Mouse (Mus musculus) forebrain, embryonic 16.5 days (tissue): Measurements from ENCODE around the gene Grip1. TPM values are rescaled to one million over a fixed set of nuclear protein-coding genes. Genes with fewer than 3 reads are reported as not detected.
A peak's percentile ranks its signal among the peaks of the same experiment; 100 is the strongest.

Experiments used
- ATAC-seq: fragments of 200-750 bp; cut with Nextera tagmentation; 2 replicates; pipeline ENCODE4 v1.8.0; 2017; ENCODE audit warnings: mild to moderate bottlenecking, moderate library complexity
- H3K27ac ChIP-seq: fragments of 300-500 bp; sonication (generic); 2 replicates; pipeline ENCODE4 v1.5.1; 2014; ENCODE audit warnings: low read length, control low read depth
- H3K27me3 ChIP-seq: fragments of 300-500 bp; sonication (generic); replicated peaks from 2 replicates; pipeline ENCODE4 v1.6.1; 2014; ENCODE audit warnings: low read length; ENCODE audit not compliant: control insufficient read depth, insufficient read depth
- H3K36me3 ChIP-seq: fragments of 300-500 bp; sonication (generic); 2 replicates; pipeline ENCODE4 v1.6.1; 2014; ENCODE audit not compliant: control insufficient read depth, insufficient read depth
- H3K4me1 ChIP-seq: fragments of 300-500 bp; sonication (generic); replicated peaks from 2 replicates; pipeline ENCODE4 v1.6.1; 2014; ENCODE audit warnings: low read length; ENCODE audit not compliant: control insufficient read depth, insufficient read depth
- H3K4me2 ChIP-seq: fragments of 300-500 bp; sonication (generic); 2 replicates; pipeline ENCODE4 v1.6.1; 2014; ENCODE audit warnings: mild to moderate bottlenecking, low read length, control low read depth
- H3K4me3 ChIP-seq: fragments of 300-500 bp; sonication (generic); replicated peaks from 2 replicates; pipeline ENCODE4 v1.5.1; 2014; ENCODE audit warnings: mild to moderate bottlenecking, low read length, control low read depth
- H3K9ac ChIP-seq: fragments of 300-500 bp; sonication (generic); replicated peaks from 2 replicates; pipeline ENCODE4 v1.6.1; 2014; ENCODE audit warnings: low read depth, low read length, control low read depth
- H3K9me3 ChIP-seq: fragments of 300-500 bp; sonication (generic); 2 replicates; pipeline ENCODE4 v1.6.1; 2016; ENCODE audit warnings: low read length; ENCODE audit not compliant: control insufficient read depth
- WGBS: fragments of 180-500 bp; shearing (Covaris S2); extraction: QIAGEN DNeasy Blood & Tissue Kit; methylation state at CpG from one replicate; pipeline ENCODE4 v1.1.7; 2014; 5-methylcytosine and 5-hydroxymethylcytosine counted together
- polyA plus RNA-seq: library from polyadenylated mRNA; unstranded; fragments of >200 nt; fragmentation: Nextera tagmentation; extraction: Ambion mirVana; gene quantifications from 2 replicates; pipeline ENCODE4 v1.2.1, GENCODE M21; 2015

The Grip1 gene
- polyA plus RNA-seq, 1 experiment from 2014 or later = 20.1 TPM

DNA sequence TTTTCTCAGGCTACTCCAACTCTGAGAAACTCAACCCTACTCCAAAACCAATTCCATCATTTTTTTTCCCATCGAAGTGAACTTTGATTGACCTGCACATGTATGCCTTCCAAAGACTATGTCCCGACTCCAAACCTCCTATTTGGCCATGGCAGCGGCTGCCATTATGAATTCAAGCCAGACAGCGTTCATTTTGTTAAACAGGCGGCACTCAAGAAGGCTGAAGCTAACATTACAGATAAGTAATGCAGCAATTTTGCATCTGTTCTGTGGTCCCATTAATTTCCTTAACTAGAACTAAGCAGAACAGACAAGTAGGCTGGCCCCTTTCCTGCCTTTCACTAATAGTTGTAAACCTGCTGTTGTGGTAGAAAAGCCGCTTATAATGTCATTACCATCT, 577.3 kb downstream of the Grip1 start:
- Histone ChIP-seq H3K4me2 (no peak overlapping the region), H3K9me3 (no peaks in the 10 kb centered on the region), H3K4me1 (peaks cover 31% of the 10 kb centered on the region), H3K36me3 (no peaks in the 10 kb centered on the region), H3K27me3 (no peaks in the 10 kb centered on the region), H3K9ac (no peak overlapping the region), H3K4me3 (no peak overlapping the region), H3K27ac (no peak overlapping the region)
- no peak for ATAC-seq
- 80% methylated on average over 6 of the region's 6 CpGs for WGBS

GRCm38 (mm10) chr10:120031316-120031715, 577.7 kb downstream of the Grip1 start:
- 80% methylated on average over 8 of the region's 8 CpGs for WGBS
- H3K36me3 ChIP-seq = no peaks in the 10 kb centered on the region
- no peak overlapping the region for H3K9ac ChIP-seq
- no peak for ATAC-seq
- H3K9me3 ChIP-seq = no peaks in the 10 kb centered on the region
- H3K4me3 ChIP-seq = no peak overlapping the region
- H3K27ac ChIP-seq = no peak overlapping the region
- peaks cover 33% of the 10 kb centered on the region for H3K4me1 ChIP-seq
- no peak overlapping the region for H3K4me2 ChIP-seq
- no peaks in the 10 kb centered on the region for H3K27me3 ChIP-seq

- H3K9ac ChIP-seq = no peak overlapping the region
- no peaks in the 10 kb centered on the region for H3K27me3 ChIP-seq
- 35% methylated on average over 9 of the region's 9 CpGs for WGBS
- no peaks in the 10 kb centered on the region for H3K36me3 ChIP-seq
- no peak overlapping the region for H3K4me3 ChIP-seq
- no peak overlapping the region; the same call in none of the 2 replicates for H3K4me2 ChIP-seq
- H3K27ac ChIP-seq = no peak overlapping the region
- H3K4me1 ChIP-seq = peaks cover 25% of the 10 kb centered on the region
- no peak for ATAC-seq
- H3K9me3 ChIP-seq = no peaks in the 10 kb centered on the region
Observed at GRCm38 (mm10) chr10:120033866-120034265, 580.2 kb downstream of the Grip1 start.

DNA sequence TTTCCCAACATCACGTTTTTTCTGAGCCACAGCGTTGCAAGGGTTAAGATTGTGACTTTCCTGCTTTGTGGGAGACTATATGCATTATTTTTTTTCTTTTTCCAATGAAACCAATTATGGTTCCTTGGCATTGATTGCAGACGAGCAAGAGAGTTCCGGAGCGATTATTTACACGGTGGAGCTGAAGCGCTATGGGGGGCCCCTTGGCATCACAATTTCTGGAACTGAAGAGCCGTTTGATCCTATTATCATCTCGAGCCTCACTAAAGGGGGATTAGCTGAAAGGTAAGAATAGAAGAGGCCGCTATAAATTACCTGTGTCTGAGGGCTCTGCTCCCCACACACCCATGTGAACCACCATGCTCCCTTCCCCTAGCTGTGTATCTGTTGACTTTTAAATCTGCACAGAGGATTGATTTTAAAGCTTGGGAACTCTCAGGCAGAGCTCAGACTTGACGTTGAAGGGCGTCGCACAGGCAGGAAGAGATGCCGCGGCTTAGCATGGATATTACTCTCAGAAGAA, 581.6 kb downstream of the Grip1 start:
- H3K9me3 ChIP-seq = no peaks in the 10 kb centered on the region
- H3K36me3 ChIP-seq = no peaks in the 10 kb centered on the region
- no peaks in the 10 kb centered on the region for H3K27me3 ChIP-seq
- no peak overlapping the region for H3K27ac ChIP-seq
- H3K4me1 ChIP-seq = peaks cover 25% of the 10 kb centered on the region
- 11% methylated on average over 15 of the region's 15 CpGs for WGBS
- no peak overlapping the region; the same call in 1 of the 2 replicates for H3K9ac ChIP-seq
- H3K4me3 ChIP-seq = peak overlapping the region; percentile 1; the same call in 1 of the 2 replicates
- H3K4me2 ChIP-seq = peak overlapping the region; percentile 41
- ATAC-seq = no peak

DNA sequence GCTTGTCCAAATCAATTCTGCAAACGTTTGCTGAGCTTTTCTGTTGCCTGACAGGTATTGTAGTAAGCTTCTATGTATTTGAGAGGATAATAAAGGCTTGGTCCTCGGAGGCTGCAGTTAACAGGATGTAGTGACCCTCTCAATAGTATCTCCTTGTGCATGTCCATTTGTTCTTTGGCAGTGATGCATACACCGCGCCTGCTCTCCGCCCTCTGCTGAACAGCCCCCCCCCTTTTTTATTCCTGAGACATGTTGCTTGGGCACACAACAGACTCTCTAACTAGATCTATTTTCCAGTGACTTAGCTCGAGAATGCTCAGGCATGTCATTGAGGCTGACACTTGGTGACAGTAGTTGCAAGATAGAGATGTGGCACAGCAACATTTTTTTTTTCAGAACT, 582.2 kb downstream of the Grip1 start:
- peaks cover 25% of the 10 kb centered on the region for H3K4me1 ChIP-seq
- 11% methylated on average over 6 of the region's 6 CpGs for WGBS
- ATAC-seq = no peak
- H3K9me3 ChIP-seq = no peaks in the 10 kb centered on the region
- H3K9ac ChIP-seq = no peak overlapping the region; the same call in 1 of the 2 replicates
- no peaks in the 10 kb centered on the region for H3K36me3 ChIP-seq
- no peaks in the 10 kb centered on the region for H3K27me3 ChIP-seq
- peak overlapping the region; percentile 1; the same call in 1 of the 2 replicates for H3K4me3 ChIP-seq
- no peak overlapping the region; the same call in 1 of the 2 replicates for H3K27ac ChIP-seq
- H3K4me2 ChIP-seq = peak overlapping the region; percentile 41

DNA sequence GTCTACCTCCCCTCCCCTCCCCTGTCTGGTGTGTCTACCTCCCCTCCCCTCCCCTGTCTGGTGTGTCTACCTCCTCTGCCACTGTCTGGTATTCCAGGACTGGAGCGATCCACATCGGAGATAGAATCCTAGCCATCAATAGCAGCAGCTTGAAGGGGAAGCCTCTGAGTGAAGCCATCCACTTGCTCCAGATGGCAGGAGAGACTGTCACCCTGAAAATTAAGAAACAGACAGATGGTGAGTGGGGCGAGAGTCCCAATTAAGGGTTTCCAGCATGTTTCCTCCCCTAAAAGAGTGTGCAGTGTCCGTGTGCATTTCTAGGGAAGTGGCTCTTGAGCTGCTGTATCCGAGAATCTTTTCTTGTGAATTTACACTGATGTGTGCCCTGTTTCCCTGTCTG, 584.6 kb downstream of the Grip1 start:
- Histone ChIP-seq H3K27me3 (no peaks in the 10 kb centered on the region), H3K36me3 (no peaks in the 10 kb centered on the region), H3K4me2 (no peak overlapping the region), H3K4me3 (no peak overlapping the region), H3K27ac (peak overlapping the region; percentile 81), H3K9me3 (no peaks in the 10 kb centered on the region), H3K4me1 (peaks cover 25% of the 10 kb centered on the region), H3K9ac (no peak overlapping the region)
- peak; percentile 89 for ATAC-seq
- 70% methylated on average over 5 of the region's 5 CpGs for WGBS

- Histone ChIP-seq H3K36me3 (peaks cover under 1% of the 10 kb centered on the region; the same call in 1 of the 2 replicates), H3K4me3 (no peak overlapping the region), H3K4me1 (peaks cover 7% of the 10 kb centered on the region), H3K9me3 (no peaks in the 10 kb centered on the region), H3K27ac (peak overlapping the region; percentile 18; the same call in 1 of the 2 replicates), H3K4me2 (no peak overlapping the region), H3K27me3 (no peaks in the 10 kb centered on the region), H3K9ac (no peak overlapping the region)
- peak; percentile 41 for ATAC-seq
- WGBS = 33% methylated on average over 6 of the region's 6 CpGs
Observed at GRCm38 (mm10) chr10:120044237-120044636, 590.6 kb downstream of the Grip1 start.

DNA sequence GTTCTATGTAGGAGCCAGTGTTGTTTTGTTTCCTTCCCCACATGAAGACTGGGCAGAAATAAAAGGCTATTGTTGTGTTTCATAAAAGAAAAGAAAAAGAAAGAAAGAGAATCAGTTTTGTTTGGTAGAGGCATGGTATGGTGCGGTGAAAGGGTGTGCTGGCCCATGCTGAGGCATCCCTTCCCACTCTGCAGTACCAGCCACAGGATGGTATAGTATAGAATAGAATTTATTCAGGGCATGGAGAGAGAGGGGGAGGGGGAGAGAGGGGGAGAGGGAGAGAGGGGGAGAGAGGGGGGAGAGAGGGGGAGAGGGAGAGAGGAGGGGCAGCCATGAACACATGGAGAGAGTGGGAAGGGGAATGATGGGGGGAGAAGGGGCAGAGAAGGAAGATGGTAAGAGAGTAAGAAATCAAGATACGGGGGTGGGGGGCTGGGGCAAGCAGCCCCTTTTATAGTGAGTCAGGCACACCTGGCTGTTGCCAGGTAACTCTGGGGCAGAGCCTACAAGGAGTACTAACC, 591.1 kb downstream of the Grip1 start:
- H3K4me2 ChIP-seq = no peak overlapping the region
- H3K27me3 ChIP-seq = no peaks in the 10 kb centered on the region
- 31% methylated on average over 2 of the region's 2 CpGs for whole genome bisulfite sequencing
- no peaks in the 10 kb centered on the region for H3K9me3 ChIP-seq
- peak; percentile 71 for ATAC-seq
- H3K4me3 ChIP-seq = no peak overlapping the region
- no peak overlapping the region for H3K9ac ChIP-seq
- peak overlapping the region; percentile 18; the same call in 1 of the 2 replicates for H3K27ac ChIP-seq
- peaks cover 4% of the 10 kb centered on the region; the same call in 1 of the 2 replicates for H3K36me3 ChIP-seq
- peaks cover 7% of the 10 kb centered on the region for H3K4me1 ChIP-seq

DNA sequence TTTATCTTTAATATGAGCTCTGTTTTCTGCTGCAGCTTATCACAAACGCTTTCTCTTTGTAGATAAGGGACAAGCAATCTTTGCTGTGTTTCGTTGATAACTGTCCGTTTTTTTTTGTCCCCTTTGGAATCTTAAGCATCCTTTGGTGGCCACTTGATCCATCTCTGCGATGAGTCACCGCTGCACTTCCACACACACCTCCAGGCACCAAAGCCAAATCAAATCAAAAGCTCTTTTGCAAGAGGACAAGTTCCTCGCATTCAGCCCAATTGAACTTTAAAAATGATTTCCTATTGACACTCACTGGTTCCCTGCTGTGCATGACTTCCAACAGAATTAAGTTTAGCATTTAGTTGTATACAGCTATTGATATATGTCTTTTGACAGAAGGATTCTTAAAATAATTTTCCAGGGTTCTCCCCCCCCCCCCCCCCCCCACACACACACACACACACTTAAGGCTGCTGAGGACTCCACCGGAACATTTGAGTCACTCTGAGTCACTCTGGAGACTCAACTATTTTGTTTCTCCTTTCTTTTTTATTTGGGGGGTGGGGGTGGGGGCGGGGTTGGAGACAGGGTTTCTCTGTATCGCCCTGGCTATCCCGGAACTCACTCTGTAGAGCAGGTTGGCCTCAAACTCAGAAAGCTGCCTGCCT, 607.1 kb downstream of the Grip1 start:
- H3K4me3 ChIP-seq = no peak overlapping the region
- peaks cover 2% of the 10 kb centered on the region; the same call in 1 of the 2 replicates for H3K36me3 ChIP-seq
- no peak overlapping the region for H3K4me2 ChIP-seq
- ATAC-seq = no peak
- WGBS = 87% methylated on average over 10 of the region's 10 CpGs
- no peak overlapping the region for H3K9ac ChIP-seq
- H3K27ac ChIP-seq = no peak overlapping the region
- no peaks in the 10 kb centered on the region for H3K4me1 ChIP-seq
- no peaks in the 10 kb centered on the region for H3K27me3 ChIP-seq
- H3K9me3 ChIP-seq = no peaks in the 10 kb centered on the region
